9 mouse cellular contexts compared by ENCODE assay signal in genomic region chr15:102074876-102075585, GRCm38 (mm10). TPM values are rescaled to one million over a fixed set of nuclear protein-coding genes. Genes with fewer than 3 reads are reported as not detected.
A peak's percentile ranks its signal among the peaks of the same experiment; 100 is the strongest.
DNase-seq lines count a peak whose midpoint lies in the region; ATAC-seq and TF ChIP-seq lines count a peak whose summit lies in the region.
"Had no signal": no experiment of that assay in that cellular context is flagged by ENCODE, and none has a peak within 500 bp of the region (broad histone marks: within the 10 kb centered on the region; RNA-seq: fewer than 3 reads in every experiment).

No protein-coding gene starts in this region.

- no peak; a peak in 1 of 4 replicates for TF ChIP-seq POLR2A in MEL (IDR thresholded peaks at IDR 0.05; ENCODE audit: control insufficient read depth in 1 of 2, insufficient read depth in 1 of 2, low read depth in 1 of 2, low read length in 2 of 2, poor library complexity in 1 of 2)

- peak overlapping the region; percentile 96 for H3K4me2 ChIP-seq in heart, embryonic 14.5 days (ENCODE audit: low read length)
- peak overlapping the region; percentile 81 for H3K4me2 ChIP-seq in hindbrain, embryonic 11.5 days (replicated peaks; ENCODE audit: low read depth, low read length)

- no peak for ATAC-seq in heart, embryonic 14.5 days (ENCODE audit: insufficient number of reproducible peaks, insufficient read depth, low FRiP score, low read depth)
- no peak for ATAC-seq in hindbrain, embryonic 11.5 days (ENCODE audit: low FRiP score)

- TF ChIP-seq CTCF in MEL (IDR thresholded peaks at IDR 0.05 in 2 of 3, conservative IDR thresholded peaks at IDR 0.05 in 1 of 3; ENCODE audit: control insufficient read depth in 1 of 3, insufficient read depth in 1 of 3, low read depth in 2 of 3, low read length in 3 of 3, poor library complexity in 1 of 3, severe bottlenecking in 1 of 3) = no peak

- H3K27me3 ChIP-seq in heart, embryonic 14.5 days (ENCODE audit: control insufficient read depth, insufficient read depth, low read length) = no peaks in the 10 kb centered on the region
- H3K27me3 ChIP-seq in MEL (ENCODE audit: control insufficient read depth in 1 of 2, insufficient read depth in 2 of 2, low read length in 2 of 2) = no peaks in the 10 kb centered on the region
- no peaks in the 10 kb centered on the region for H3K27me3 ChIP-seq in hindbrain, embryonic 11.5 days (ENCODE audit: control insufficient read depth, insufficient read depth, low read length)

- H3K4me1 ChIP-seq in heart, embryonic 14.5 days (ENCODE audit: control insufficient read depth in 2 of 2, insufficient read depth in 2 of 2, low read length in 2 of 2) = peaks cover 3 to 26% of the 10 kb centered on the region in 2 experiments; a peak in 3 of 4 replicates
- peaks cover 15 to 39% of the 10 kb centered on the region in 2 experiments for H3K4me1 ChIP-seq in MEL (ENCODE audit: control insufficient read depth in 1 of 2, insufficient read depth in 2 of 2, low read length in 2 of 2)
- peaks cover 4% of the 10 kb centered on the region for H3K4me1 ChIP-seq in hindbrain, embryonic 11.5 days (replicated peaks; ENCODE audit: control insufficient read depth, insufficient read depth, low read length)

- no peak overlapping the region; a peak in 1 of 4 replicates for H3K27ac ChIP-seq in heart, embryonic 14.5 days (replicated peaks in 1 of 2; ENCODE audit: control insufficient read depth in 1 of 2, insufficient read depth in 1 of 2, low read depth in 2 of 2, low read length in 2 of 2)
- peak overlapping the region; percentile 79 for H3K27ac ChIP-seq in MEL (ENCODE audit: control insufficient read depth, low read depth, low read length)
- no peak overlapping the region for H3K27ac ChIP-seq in hindbrain, embryonic 11.5 days (ENCODE audit: low read depth, low read length)
- peak overlapping the region; percentile 45 for H3K27ac ChIP-seq in macrophage

- H3K9me3 ChIP-seq in heart, embryonic 14.5 days (ENCODE audit: control insufficient read depth, low read length) = no peaks in the 10 kb centered on the region
- no peaks in the 10 kb centered on the region for H3K9me3 ChIP-seq in MEL (replicated peaks; ENCODE audit: insufficient read depth, low read length)
- no peaks in the 10 kb centered on the region for H3K9me3 ChIP-seq in hindbrain, embryonic 11.5 days (ENCODE audit: control insufficient read depth, low read length)

- peaks cover 4% of the 10 kb centered on the region; the same call in 1 of the 2 replicates for H3K36me3 ChIP-seq in heart, embryonic 14.5 days (ENCODE audit: control insufficient read depth, insufficient read depth, low read length)
- H3K36me3 ChIP-seq in MEL (ENCODE audit: control insufficient read depth in 1 of 2, insufficient read depth in 2 of 2, low read length in 2 of 2) = peaks cover 24 to 63% of the 10 kb centered on the region in 2 experiments
- H3K36me3 ChIP-seq in hindbrain, embryonic 11.5 days (ENCODE audit: control insufficient read depth, insufficient read depth, low read length) = no peaks in the 10 kb centered on the region
- H3K36me3 ChIP-seq in macrophage (ENCODE audit: inconsistent target) = no peaks in the 10 kb centered on the region

- H3K79me2 ChIP-seq in MEL (ENCODE audit: control insufficient read depth, insufficient read depth, low read length, poor library complexity) = peaks cover 63% of the 10 kb centered on the region
- H3K79me2 ChIP-seq in macrophage (ENCODE audit: inconsistent target) = peaks cover 62% of the 10 kb centered on the region

- no peak for DNase-seq in heart, adult 11 months
- peak; percentile 59 for DNase-seq in MEL (ENCODE audit: low read depth, low spot score)
- DNase-seq in hindbrain, embryonic 11.5 days (ENCODE audit: low spot score) = no peak
- no peak for DNase-seq in layer of hippocampus, postnatal 25 days (ENCODE audit: extremely low spot score in 1 of 2, low spot score in 1 of 2)
- DNase-seq in ovary, postnatal 14 days (ENCODE audit: low spot score) = no peak
- no peak for DNase-seq in urinary bladder, postnatal 4 days (ENCODE audit: low spot score in 2 of 2)

- peak overlapping the region; percentile 97 to 98; a peak in 3 of 4 replicates for H3K4me3 ChIP-seq in heart, embryonic 14.5 days (ENCODE audit: control insufficient read depth in 1 of 2, insufficient read depth in 1 of 2, low read depth in 1 of 2, low read length in 2 of 2)
- H3K4me3 ChIP-seq in MEL (ENCODE audit: control insufficient read depth in 1 of 2, insufficient read depth in 1 of 2, low read depth in 2 of 2, low read length in 2 of 2) = peak overlapping the region; percentile 90 to 92
- H3K4me3 ChIP-seq in hindbrain, embryonic 11.5 days (ENCODE audit: low read depth, low read length) = peak overlapping the region; percentile 94
- peak overlapping the region; percentile 71 for H3K4me3 ChIP-seq in macrophage (ENCODE audit: inconsistent target)

- no peak for TF ChIP-seq EP300 in MEL (IDR thresholded peaks at IDR 0.05; ENCODE audit: low read depth in 1 of 2, low read length in 2 of 2)

- WGBS in heart, embryonic 14.5 days = 7% methylated on average over 11 of the region's 11 CpGs
- 17% methylated on average over 11 of the region's 11 CpGs for WGBS in hindbrain, embryonic 11.5 days
- WGBS in macrophage (ENCODE audit: missing documents) = 10% methylated on average over 11 of the region's 11 CpGs

- TF ChIP-seq RAD21 in MEL (IDR thresholded peaks at IDR 0.05; ENCODE audit: low read depth, low read length) = no peak

- peak overlapping the region; percentile 99 for H3K9ac ChIP-seq in heart, embryonic 14.5 days (ENCODE audit: low read length)
- peak overlapping the region; percentile 94 for H3K9ac ChIP-seq in MEL (ENCODE audit: control insufficient read depth, low read depth, low read length, poor library complexity, severe bottlenecking)
- H3K9ac ChIP-seq in hindbrain, embryonic 11.5 days (ENCODE audit: low read depth, low read length) = peak overlapping the region; percentile 95

TF ChIP-seq in MEL, 35 proteins besides CTCF, POLR2A, EP300 and RAD21:
- TF ChIP-seq SIN3A (IDR thresholded peaks at IDR 0.05; ENCODE audit: low read length) (peak; percentile 16; the same call in 1 of the 2 replicates), CHD1 (IDR thresholded peaks at IDR 0.05; ENCODE audit: low read depth, low read length) (peak; percentile 91; the same call in 1 of the 2 replicates), TAL1 (IDR thresholded peaks at IDR 0.05; ENCODE audit: low read length) (no peak)
TF ChIP-seq in MEL: peak in this region for 2.

RNA-seq across cellular contexts. Expression of gene Eif4b, which starts 1.5 kb away (rescaled TPM):
- 70.8 and 78.0 TPM in 2 replicates for polyA plus RNA-seq in heart, embryonic 14.5 days (2014; fragmentation: Nextera tagmentation; extraction: Ambion mirVana)
- total RNA-seq in MEL (2012; rRNA removed) = 561 and 633 TPM in 2 replicates
- polyA plus RNA-seq in MEL (2012; ENCODE audit: insufficient read depth in 1 of 2, insufficient read length in 2 of 2, low read depth in 1 of 2, low replicate concordance in 2 of 2, missing spikeins in 1 of 2) (100 to 1,000 TPM; 464 to 790 TPM), macrophage (2018) (153 to 214 TPM (median 191 TPM) in 3 replicates)
- 85.0 and 103 TPM in 2 replicates for polyA plus RNA-seq in hindbrain, embryonic 11.5 days (2014; fragmentation: Nextera tagmentation; extraction: Ambion mirVana)
- 100 to 1,000 TPM in 12 of 26 experiments, 10 to 100 TPM in 14; 19.4 to 138 (median 73.3) TPM for total RNA-seq in macrophage (2018; cell fraction: chromatin; rRNA removed)
- 100 to 1,000 TPM; 116 to 273 (median 151) TPM for total RNA-seq in macrophage (2018; cell fraction: cytosol; rRNA removed)
- 100 to 1,000 TPM in 8 of 26 experiments, 10 to 100 TPM in 18; 51.4 to 138 (median 81.6) TPM for total RNA-seq in macrophage (2018; cell fraction: nucleus; rRNA removed)
- 100 to 1,000 TPM; 182 to 188 TPM for total RNA-seq in layer of hippocampus, postnatal 25 days (2021)

RNA-seq across cellular contexts. Expression of gene Tns2, which starts 25.2 kb away (rescaled TPM):
- polyA plus RNA-seq in heart, embryonic 14.5 days (2014; fragmentation: Nextera tagmentation; extraction: Ambion mirVana) = 27.2 and 30.1 TPM in 2 replicates
- total RNA-seq in MEL (2012; rRNA removed) = 0.16 and 0.42 TPM in 2 replicates
- polyA plus RNA-seq in MEL (2012; ENCODE audit: insufficient read depth in 1 of 2, insufficient read length in 2 of 2, low read depth in 1 of 2, low replicate concordance in 2 of 2, missing spikeins in 1 of 2) (1 to 10 TPM in 1 of 2 experiments, not detected in 1; 3.1 TPM), macrophage (2018) (0.37 to 0.66 TPM in 2 of 3 replicates, not detected in the other)
- polyA plus RNA-seq in hindbrain, embryonic 11.5 days (2014; fragmentation: Nextera tagmentation; extraction: Ambion mirVana) = 8.0 and 11.8 TPM in 2 replicates
- 1 to 10 TPM in 4 of 26 experiments, under 1 TPM in 11, not detected in 11; 0.17 to 4.9 (median 0.54) TPM for total RNA-seq in macrophage (2018; cell fraction: chromatin; rRNA removed)
- total RNA-seq in macrophage (2018; cell fraction: cytosol; rRNA removed) = under 1 TPM; 0.03 to 0.48 (median 0.23) TPM
- 1 to 10 TPM in 4 of 26 experiments, under 1 TPM in 13, not detected in 9; 0.10 to 4.1 (median 0.37) TPM for total RNA-seq in macrophage (2018; cell fraction: nucleus; rRNA removed)
- total RNA-seq in layer of hippocampus, postnatal 25 days (2021) = 10 to 100 TPM; 13.3 to 15.0 TPM
- total RNA-seq: common myeloid progenitor, adult 5-6 weeks had no signal

RNA-seq across cellular contexts. Expression of gene Krt18, which starts 47.1 kb away (rescaled TPM):
- 15.4 and 20.6 TPM in 2 replicates for polyA plus RNA-seq in heart, embryonic 14.5 days (2014; fragmentation: Nextera tagmentation; extraction: Ambion mirVana)
- total RNA-seq in MEL (2012; rRNA removed) = 0.08 TPM in 1 of 2 replicates, not detected in the other
- not detected for polyA plus RNA-seq in MEL (2012; ENCODE audit: insufficient read depth in 1 of 2, insufficient read length in 2 of 2, low read depth in 1 of 2, low replicate concordance in 2 of 2, missing spikeins in 1 of 2)
- 20.5 and 22.7 TPM in 2 replicates for polyA plus RNA-seq in hindbrain, embryonic 11.5 days (2014; fragmentation: Nextera tagmentation; extraction: Ambion mirVana)
- total RNA-seq in macrophage (2018; cell fraction: chromatin; rRNA removed) = under 1 TPM in 1 of 26 experiments, not detected in 25; 0.47 TPM
- total RNA-seq in macrophage (2018; cell fraction: cytosol; rRNA removed) = not detected
- total RNA-seq in macrophage (2018; cell fraction: nucleus; rRNA removed) = not detected
- polyA plus RNA-seq in macrophage (2018) = not detected in 3 replicates
- under 1 TPM; 0.17 to 0.26 TPM for total RNA-seq in layer of hippocampus, postnatal 25 days (2021)

Comparison
In these comparisons a context has a peak if more than half of its experiments do, and no peak if none do; other contexts are left out.
1. H3K27ac ChIP-seq: peak in MEL (single experiment) and macrophage (single experiment); none in heart, embryonic 14.5 days (0 of 2) and hindbrain, embryonic 11.5 days (single experiment).
2. RNA of gene Krt18, which starts 47.1 kb away (polyA plus RNA-seq): 20.5 to 22.7 TPM in hindbrain, embryonic 11.5 days and 15.4 to 20.6 TPM in heart, embryonic 14.5 days; not detected in MEL and not detected in macrophage; every median in the first group is over 10 times any median in the second.
3. Peak in every context shown above with its lines, with median percentiles within 50 percentile points of each other: H3K4me3 ChIP-seq and H3K9ac ChIP-seq.